Mouse (Mus musculus) stomach, postnatal 0 days (tissue): ENCODE measurements at regions not wholly inside any gene's neighbourhood (a gene's known extent, or its start where the extent isn't known, plus 50 kb on each side); places are given as distances from the start of the nearest gene placed in this dataset.

Experiments used
- ATAC-seq: fragments of 200-750 bp; cut with Nextera tagmentation; 2 replicates; pipeline ENCODE4 v1.8.0; 2017; ENCODE audit not compliant: low FRiP score, low TSS enrichment
- DNase-seq: peaks from one replicate; pipeline ENCODE4 v3.0.0-alpha.2; 2016; ENCODE audit warnings: low spot score
- H3K27ac ChIP-seq: fragments of 300-500 bp; sonication (generic); replicated peaks from 2 replicates; pipeline ENCODE4 v1.5.1; 2014; ENCODE audit warnings: mild to moderate bottlenecking, control low read depth
- H3K27me3 ChIP-seq: fragments of 300-500 bp; sonication (generic); 2 replicates; pipeline ENCODE4 v1.6.1; 2014; ENCODE audit warnings: low read length; ENCODE audit not compliant: control insufficient read depth, insufficient read depth
- H3K36me3 ChIP-seq: fragments of 300-500 bp; sonication (generic); 2 replicates; pipeline ENCODE4 v1.6.1; 2014; ENCODE audit warnings: low read length, mixed read lengths; ENCODE audit not compliant: control insufficient read depth, insufficient read depth
- H3K4me1 ChIP-seq: fragments of 300-500 bp; sonication (generic); replicated peaks from 2 replicates; pipeline ENCODE4 v1.6.1; 2014; ENCODE audit warnings: antibody characterized with exemption; ENCODE audit not compliant: control insufficient read depth, insufficient read depth
- H3K4me2 ChIP-seq: fragments of 300-500 bp; sonication (generic); replicated peaks from 2 replicates; pipeline ENCODE4 v1.6.1; 2014; ENCODE audit warnings: low read depth, mild to moderate bottlenecking, control low read depth, moderate library complexity
- H3K4me3 ChIP-seq: fragments of 300-500 bp; sonication (generic); 2 replicates; pipeline ENCODE4 v1.5.1; 2014; ENCODE audit warnings: low read depth, low read length, control low read depth
- H3K9ac ChIP-seq: fragments of 300-500 bp; sonication (generic); 2 replicates; pipeline ENCODE4 v1.6.1; 2014; ENCODE audit warnings: mild to moderate bottlenecking, low read length, control low read depth, mixed read lengths
- H3K9me3 ChIP-seq: fragments of 300-500 bp; sonication (generic); 2 replicates; pipeline ENCODE4 v1.6.1; 2016; ENCODE audit warnings: low read length; ENCODE audit not compliant: control insufficient read depth
- CTCF ChIP-seq: IDR thresholded peaks from 2 replicates; pipeline ENCODE4 v1.5.1; 2016; ENCODE audit warnings: antibody characterized with exemption, low read depth, mild to moderate bottlenecking, moderate library complexity
- EP300 ChIP-seq: optimal IDR thresholded peaks from 2 replicates; pipeline ENCODE3; 2016; ENCODE audit warnings: antibody characterized with exemption
- WGBS: fragments of 180-500 bp; shearing (Covaris S2); extraction: QIAGEN DNeasy Blood & Tissue Kit; methylation state at CpG from one replicate; pipeline ENCODE4 v1.1.7; 2014; 5-methylcytosine and 5-hydroxymethylcytosine counted together

DNA sequence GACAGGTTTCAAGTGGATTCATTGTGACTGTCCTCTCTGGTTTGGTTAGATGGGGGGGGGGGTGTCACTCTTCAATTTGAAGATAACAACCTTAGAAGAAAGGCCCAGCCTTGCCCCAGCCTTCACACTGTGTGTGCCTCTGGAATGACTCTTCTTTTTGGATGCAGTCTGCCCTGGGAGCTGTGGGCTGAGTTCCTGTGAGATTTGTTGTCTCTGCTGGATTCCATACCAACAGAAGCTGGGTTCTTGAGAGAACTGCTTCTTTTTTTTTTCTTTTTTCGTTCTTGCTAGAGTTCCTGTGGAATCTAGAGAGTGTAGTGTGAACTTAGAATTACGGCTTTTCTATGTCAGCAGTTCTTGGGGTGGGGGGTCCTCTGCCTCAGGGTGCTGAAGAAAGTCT is 200.9 kb downstream of the Enc1 start:
- Histone ChIP-seq H3K27ac (no peak overlapping the region), H3K4me1 (peaks cover 5% of the 10 kb centered on the region; the same call in 1 of the 2 replicates)
- no peak for ATAC-seq

DNA sequence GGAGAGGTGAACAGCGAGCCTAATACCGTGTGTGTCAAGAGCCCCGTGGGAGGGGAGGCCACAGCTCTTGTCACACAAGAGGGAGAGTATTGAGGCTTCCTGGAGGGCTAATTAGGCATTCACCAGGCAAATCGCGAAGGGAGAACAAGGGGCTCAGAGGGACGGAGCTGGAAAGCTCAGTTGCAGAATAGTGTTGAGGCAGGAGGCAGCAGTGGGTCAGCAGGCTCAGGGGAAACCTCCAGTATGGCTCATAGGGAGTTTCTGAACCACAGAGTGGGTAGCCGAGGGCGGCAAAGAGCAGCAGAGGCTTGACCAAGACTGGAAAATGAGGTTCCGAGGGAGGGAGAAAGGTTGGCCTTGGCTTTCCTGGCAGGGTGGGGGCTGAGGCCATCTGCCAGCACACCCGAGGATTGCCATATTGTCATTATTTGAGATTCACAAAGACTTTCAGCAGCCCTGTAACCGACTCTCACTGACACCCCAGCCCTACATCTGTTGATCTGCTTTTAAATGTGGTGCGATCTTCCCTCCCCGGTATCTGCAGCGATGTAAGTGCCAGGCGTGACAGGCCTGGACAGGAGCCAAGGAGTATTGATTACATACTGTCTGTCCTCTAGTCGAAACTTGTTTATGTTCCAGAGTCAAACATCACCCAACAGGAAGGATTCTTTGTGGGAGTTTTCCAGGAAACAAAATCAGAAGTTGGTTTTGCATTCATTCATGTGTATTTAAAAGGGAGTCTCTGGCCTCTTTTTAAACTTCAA is 198.5 kb downstream of the Enc1 start:
- TF ChIP-seq CTCF: no peak
- TF ChIP-seq EP300: no peak
- ATAC-seq: no peak
- no peaks in the 10 kb centered on the region for H3K27me3 ChIP-seq
- H3K4me3 ChIP-seq: no peak overlapping the region
- no peaks in the 10 kb centered on the region for H3K36me3 ChIP-seq
- H3K27ac ChIP-seq: no peak overlapping the region
- peaks cover 10% of the 10 kb centered on the region for H3K4me1 ChIP-seq
- H3K4me2 ChIP-seq: no peak overlapping the region
- no peaks in the 10 kb centered on the region for H3K9me3 ChIP-seq
- no peak for DNase-seq
- 33% methylated on average over 16 of the region's 16 CpGs for WGBS
- H3K9ac ChIP-seq: no peak overlapping the region

More for the DNA sequence above, 200.9 kb downstream of the Enc1 start:
- 54% methylated on average over 2 of the region's 2 CpGs for WGBS
- Histone ChIP-seq H3K4me2 (no peak overlapping the region), H3K36me3 (no peaks in the 10 kb centered on the region), H3K9me3 (no peaks in the 10 kb centered on the region), H3K9ac (no peak overlapping the region), H3K4me3 (no peak overlapping the region), H3K27me3 (no peaks in the 10 kb centered on the region)
- TF ChIP-seq EP300 (no peak), CTCF (no peak)
- no peak for DNase-seq

- no peak overlapping the region for H3K27ac ChIP-seq
- H3K4me1 ChIP-seq: peaks cover 10% of the 10 kb centered on the region
- H3K9me3 ChIP-seq: no peaks in the 10 kb centered on the region
- TF ChIP-seq EP300 (no peak), CTCF (no peak)
- no peaks in the 10 kb centered on the region for H3K36me3 ChIP-seq
- no peak for DNase-seq
- no peak overlapping the region for H3K4me3 ChIP-seq
- no peak overlapping the region for H3K4me2 ChIP-seq
- WGBS: 70% methylated on average over 12 of the region's 12 CpGs
- no peak overlapping the region for H3K9ac ChIP-seq
- no peak for ATAC-seq
- no peaks in the 10 kb centered on the region for H3K27me3 ChIP-seq
Observed at GRCm38 (mm10) chr13:97438692-97439091, 197.8 kb downstream of the Enc1 start.

- no peak overlapping the region for H3K4me3 ChIP-seq
- no peak overlapping the region for H3K27ac ChIP-seq
- H3K4me2 ChIP-seq: no peak overlapping the region
- ATAC-seq (no peak), DNase-seq (no peak)
- no peaks in the 10 kb centered on the region for H3K36me3 ChIP-seq
- H3K4me1 ChIP-seq: peaks cover 10% of the 10 kb centered on the region
- TF ChIP-seq CTCF (no peak), EP300 (no peak)
- no peak overlapping the region for H3K9ac ChIP-seq
- H3K9me3 ChIP-seq: no peaks in the 10 kb centered on the region
- no peaks in the 10 kb centered on the region for H3K27me3 ChIP-seq
- 97% methylated on average over 3 of the region's 3 CpGs for WGBS
Observed at GRCm38 (mm10) chr13:97438277-97438676, 197.4 kb downstream of the Enc1 start.

DNA sequence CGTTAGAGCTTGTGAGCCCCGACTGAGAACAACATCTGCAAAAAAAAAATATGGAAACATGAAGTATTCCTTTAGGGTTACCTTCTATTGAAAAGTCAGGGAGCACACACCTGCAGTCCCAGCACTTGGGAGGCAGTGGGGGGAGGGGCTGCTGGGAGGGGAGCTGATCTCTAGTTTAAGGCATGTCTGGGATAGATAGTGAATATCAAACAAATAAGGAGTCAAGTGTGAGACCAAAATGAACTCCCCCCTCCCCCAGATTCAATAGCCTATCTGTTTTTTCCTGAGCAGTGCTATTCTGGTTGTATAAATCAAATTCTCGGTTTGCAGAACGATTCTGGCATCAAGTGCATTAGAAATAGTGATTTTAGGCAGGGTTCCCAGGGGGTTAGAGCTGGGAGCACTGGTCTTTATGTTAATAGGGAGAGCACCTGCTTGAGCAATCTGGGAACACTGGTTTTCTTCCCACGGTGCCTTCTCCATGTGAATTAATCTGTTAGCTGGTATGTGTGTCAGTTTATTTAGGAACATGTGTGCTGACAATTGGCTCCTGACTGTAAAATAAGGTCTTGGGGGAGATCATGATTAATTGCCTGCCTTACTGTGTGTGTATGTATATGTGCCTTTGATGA is 195.9 kb downstream of the Enc1 start:
- Histone ChIP-seq H3K9ac (no peak overlapping the region), H3K4me1 (peaks cover 10% of the 10 kb centered on the region), H3K36me3 (no peaks in the 10 kb centered on the region), H3K27ac (no peak overlapping the region), H3K9me3 (no peaks in the 10 kb centered on the region), H3K27me3 (no peaks in the 10 kb centered on the region), H3K4me2 (no peak overlapping the region), H3K4me3 (no peak overlapping the region)
- ATAC-seq (no peak), DNase-seq (no peak)
- no peak for TF ChIP-seq CTCF
- no peak for TF ChIP-seq EP300
- WGBS: 39% methylated on average over 5 of the region's 5 CpGs
